Mouse (Mus musculus) kidney, postnatal 0 days (tissue): ENCODE results near the gene Pik3r6. TPM values are rescaled to one million over a fixed set of nuclear protein-coding genes. Genes with fewer than 3 reads are reported as not detected.

Experiments
- ATAC-seq: fragments of 200-750 bp; cut with Nextera tagmentation; replicated peaks from 2 replicates; pipeline ENCODE4 v1.8.0; 2017; ENCODE audit warnings: low read depth, moderate number of reproducible peaks, moderate TSS enrichment, moderate library complexity; ENCODE audit not compliant: low FRiP score
- DNase-seq: peaks from one replicate; pipeline ENCODE4 v3.0.0-alpha.2; 2016; ENCODE audit warnings: low spot score
- H3K27ac ChIP-seq: fragments of 300-500 bp; sonication (generic); 2 replicates; pipeline ENCODE4 v1.5.1; 2014; ENCODE audit warnings: mild to moderate bottlenecking
- H3K27me3 ChIP-seq: fragments of 300-500 bp; sonication (generic); 2 replicates; pipeline ENCODE4 v1.6.1; 2014; ENCODE audit warnings: low read length, mixed read lengths; ENCODE audit not compliant: insufficient read depth
- H3K36me3 ChIP-seq: fragments of 300-500 bp; sonication (generic); 2 replicates; pipeline ENCODE4 v1.6.1; 2014; ENCODE audit warnings: low read length, mixed read lengths; ENCODE audit not compliant: insufficient read depth
- H3K4me1 ChIP-seq: fragments of 300-500 bp; sonication (generic); replicated peaks from 2 replicates; pipeline ENCODE4 v1.6.1; 2014; ENCODE audit warnings: antibody characterized with exemption, low read length, mixed read lengths; ENCODE audit not compliant: insufficient read depth
- H3K4me2 ChIP-seq: fragments of 300-500 bp; sonication (generic); 2 replicates; pipeline ENCODE4 v1.6.1; 2014; ENCODE audit warnings: mild to moderate bottlenecking, low read length, moderate library complexity, mixed read lengths
- H3K4me3 ChIP-seq: fragments of 300-500 bp; sonication (generic); replicated peaks from 2 replicates; pipeline ENCODE4 v1.5.1; 2014; ENCODE audit warnings: low read depth, low read length
- H3K9ac ChIP-seq: fragments of 300-500 bp; sonication (generic); 2 replicates; pipeline ENCODE4 v1.6.1; 2014; ENCODE audit warnings: low read depth, low read length
- H3K9me3 ChIP-seq: fragments of 300-500 bp; sonication (generic); replicated peaks from 2 replicates; pipeline ENCODE4 v1.6.1; 2016; ENCODE audit warnings: low read length, inconsistent platforms, mixed read lengths
- CTCF ChIP-seq: IDR thresholded peaks from 2 replicates; pipeline ENCODE4 v1.5.1; 2016; ENCODE audit warnings: antibody characterized with exemption, low read depth, mild to moderate bottlenecking, moderate library complexity
- WGBS: fragments of 180-500 bp; shearing (Covaris S2); extraction: QIAGEN DNeasy Blood & Tissue Kit; methylation state at CpG from one replicate; pipeline ENCODE4 v1.1.7; 2014; 5-methylcytosine and 5-hydroxymethylcytosine counted together
- polyA plus RNA-seq: library from polyadenylated mRNA; unstranded; fragments of >200 nt; fragmentation: Nextera tagmentation; extraction: Ambion mirVana; gene quantifications from 2 replicates; pipeline ENCODE4 v1.2.1, GENCODE M21; 2015

Gene Pik3r6
- polyA plus RNA-seq, 1 experiment from 2014 or later = 3.9 TPM

- no peak for ATAC-seq
- no peak overlapping the region for H3K9ac ChIP-seq
- no peaks in the 10 kb centered on the region for H3K36me3 ChIP-seq
Measured at GRCm38 (mm10) chr11:68464260-68464659, 38.6 kb upstream of the Pik3r6 start.

GRCm38 (mm10) chr11:68465090-68465489 is 37.7 kb upstream of the Pik3r6 start:
- WGBS = 54% methylated on average over 2 of the region's 2 CpGs
- DNase-seq (no peak), ATAC-seq (no peak)
- H3K9ac ChIP-seq = no peak overlapping the region
- TF ChIP-seq CTCF = no peak
- H3K27ac ChIP-seq = no peak overlapping the region
- H3K4me2 ChIP-seq = no peak overlapping the region
- H3K4me3 ChIP-seq = no peak overlapping the region
- no peaks in the 10 kb centered on the region for H3K27me3 ChIP-seq
- no peaks in the 10 kb centered on the region for H3K9me3 ChIP-seq
- H3K4me1 ChIP-seq = no peaks in the 10 kb centered on the region
- H3K36me3 ChIP-seq = no peaks in the 10 kb centered on the region

More at GRCm38 (mm10) chr11:68464260-68464659, 38.6 kb upstream of the Pik3r6 start:
- H3K4me2 ChIP-seq = no peak overlapping the region
- H3K4me1 ChIP-seq = no peaks in the 10 kb centered on the region
- WGBS = 75% methylated on average over 5 of the region's 5 CpGs
- no peak overlapping the region for H3K4me3 ChIP-seq
- DNase-seq = no peak
- no peaks in the 10 kb centered on the region for H3K9me3 ChIP-seq
- no peak for TF ChIP-seq CTCF
- H3K27me3 ChIP-seq = no peaks in the 10 kb centered on the region
- no peak overlapping the region for H3K27ac ChIP-seq

GRCm38 (mm10) chr11:68467441-68467840 is 35.4 kb upstream of the Pik3r6 start:
- WGBS = 77% methylated on average over 7 of the region's 7 CpGs
- Histone ChIP-seq H3K4me3 (no peak overlapping the region), H3K27ac (no peak overlapping the region), H3K4me2 (no peak overlapping the region), H3K9me3 (no peaks in the 10 kb centered on the region), H3K4me1 (no peaks in the 10 kb centered on the region), H3K9ac (no peak overlapping the region), H3K27me3 (no peaks in the 10 kb centered on the region), H3K36me3 (no peaks in the 10 kb centered on the region)
- TF ChIP-seq CTCF = no peak
- DNase-seq (no peak), ATAC-seq (no peak)

GRCm38 (mm10) chr11:68467962-68468612 is 34.7 kb upstream of the Pik3r6 start:
- 58% methylated on average over 9 of the region's 9 CpGs for WGBS
- DNase-seq (no peak), ATAC-seq (no peak)
- H3K4me1 ChIP-seq = no peaks in the 10 kb centered on the region
- no peak overlapping the region for H3K4me2 ChIP-seq
- no peak for TF ChIP-seq CTCF
- H3K27me3 ChIP-seq = no peaks in the 10 kb centered on the region
- H3K27ac ChIP-seq = no peak overlapping the region
- no peak overlapping the region for H3K4me3 ChIP-seq
- no peaks in the 10 kb centered on the region for H3K36me3 ChIP-seq
- no peaks in the 10 kb centered on the region for H3K9me3 ChIP-seq
- H3K9ac ChIP-seq = no peak overlapping the region

GRCm38 (mm10) chr11:68468886-68469285 is 33.9 kb upstream of the Pik3r6 start:
- Histone ChIP-seq H3K4me3 (no peak overlapping the region), H3K27ac (no peak overlapping the region), H3K9ac (no peak overlapping the region), H3K4me2 (no peak overlapping the region), H3K4me1 (no peaks in the 10 kb centered on the region), H3K36me3 (no peaks in the 10 kb centered on the region), H3K9me3 (no peaks in the 10 kb centered on the region), H3K27me3 (no peaks in the 10 kb centered on the region)
- ATAC-seq (no peak), DNase-seq (no peak)
- 74% methylated on average over 4 of the region's 4 CpGs for WGBS
- no peak for TF ChIP-seq CTCF

- WGBS = 80% methylated on average over 5 of the region's 5 CpGs
- no peak overlapping the region for H3K4me2 ChIP-seq
- ATAC-seq (no peak), DNase-seq (no peak)
- H3K27me3 ChIP-seq = no peaks in the 10 kb centered on the region
- no peak for TF ChIP-seq CTCF
- no peak overlapping the region for H3K27ac ChIP-seq
- no peak overlapping the region for H3K9ac ChIP-seq
- H3K9me3 ChIP-seq = no peaks in the 10 kb centered on the region
- H3K4me3 ChIP-seq = no peak overlapping the region
- H3K36me3 ChIP-seq = no peaks in the 10 kb centered on the region
- H3K4me1 ChIP-seq = no peaks in the 10 kb centered on the region
Measured at GRCm38 (mm10) chr11:68472162-68472849, 30.5 kb upstream of the Pik3r6 start.
